Mouse (Mus musculus) heart, postnatal 14 days (tissue): ENCODE measurements around the gene Limch1. TPM values are rescaled to one million over a fixed set of nuclear protein-coding genes. Genes with fewer than 3 reads are reported as not detected.

ENCODE experiments used
- DNase-seq, 2 experiments: peaks; one replicate each; pipeline ENCODE4 v3.0.0; 2021 to 2022
- intact Hi-C: fragments of 180-260 bp; cut with DNase I; formaldehyde crosslinking; loops from one replicate; pipeline ENCODE4 v1.15.1; 2025
- microRNA-seq, 2 experiments: library from miRNA; unstranded; fragments of <30 nt; microRNA quantifications; one replicate each; pipeline ENCODE4 v1.2.0; 2021 to 2022
- total RNA-seq, 2 experiments: library from RNA; stranded (reverse); gene quantifications; 2 replicates each; pipeline ENCODE4 v1.2.3; 2021

Limch1 gene
- total RNA-seq, 2 experiments from 2014 or later: 189 to 196 TPM

DNA sequence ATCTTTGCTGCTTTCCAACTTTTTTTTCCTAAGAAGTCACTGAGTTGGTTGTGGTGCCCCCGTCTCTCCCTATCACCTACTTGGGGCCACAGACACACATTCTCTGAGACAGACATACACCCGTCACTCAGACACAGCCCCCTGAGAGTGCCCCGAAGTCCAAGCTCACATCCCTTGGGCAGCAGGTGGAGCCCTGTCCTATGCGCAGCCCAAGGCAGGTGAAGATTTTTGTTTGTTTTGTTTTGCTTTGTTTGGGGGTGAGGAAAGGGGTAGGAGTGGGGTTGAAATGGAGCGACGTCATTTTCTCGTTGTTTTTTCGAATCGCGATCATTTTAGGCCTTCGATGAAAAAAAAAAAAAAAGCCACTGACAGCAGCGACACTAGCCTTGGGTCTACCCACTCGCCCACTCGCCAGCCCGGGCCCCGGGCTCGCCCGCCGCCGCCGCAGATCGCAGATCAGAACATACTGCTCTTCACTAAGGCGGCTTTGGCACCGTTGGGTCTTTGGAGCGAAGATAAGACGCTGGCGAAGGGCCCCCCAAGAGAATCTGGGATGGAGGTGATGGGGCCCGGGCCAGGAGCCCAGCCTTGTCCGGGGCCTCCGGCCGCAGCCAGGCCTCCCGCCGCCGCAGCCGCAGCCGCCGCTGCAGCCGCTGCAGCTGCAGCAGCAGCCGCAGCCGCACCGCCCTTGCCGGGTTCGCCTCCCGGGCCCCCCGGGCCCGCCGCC lies 350.2 kb downstream of the Limch1 start:
- peak; percentile 5 to 8 for DNase-seq
- intact Hi-C loops: no loop called here

DNA sequence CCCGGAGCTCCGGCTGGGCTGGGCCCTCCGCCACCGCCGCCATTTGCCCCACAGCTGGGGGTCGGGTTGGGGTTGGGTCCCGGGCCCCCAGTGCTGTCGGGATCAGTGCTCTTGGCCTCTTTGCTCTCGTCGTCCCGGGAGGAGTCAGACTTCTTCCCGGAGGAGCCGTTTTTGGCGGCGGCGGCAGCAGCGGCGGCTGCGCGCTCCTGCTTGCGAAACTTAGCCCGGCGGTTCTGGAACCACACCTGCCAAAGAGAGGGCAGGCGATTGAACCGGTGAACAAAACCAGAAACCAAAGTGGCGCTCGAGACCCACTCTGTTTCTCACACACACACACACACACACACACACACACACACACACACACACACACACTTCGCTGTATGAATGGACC lies 350.7 kb downstream of the Limch1 start:
- peak; percentile 16 to 32 for DNase-seq
- intact Hi-C loops: no loop called here

DNA sequence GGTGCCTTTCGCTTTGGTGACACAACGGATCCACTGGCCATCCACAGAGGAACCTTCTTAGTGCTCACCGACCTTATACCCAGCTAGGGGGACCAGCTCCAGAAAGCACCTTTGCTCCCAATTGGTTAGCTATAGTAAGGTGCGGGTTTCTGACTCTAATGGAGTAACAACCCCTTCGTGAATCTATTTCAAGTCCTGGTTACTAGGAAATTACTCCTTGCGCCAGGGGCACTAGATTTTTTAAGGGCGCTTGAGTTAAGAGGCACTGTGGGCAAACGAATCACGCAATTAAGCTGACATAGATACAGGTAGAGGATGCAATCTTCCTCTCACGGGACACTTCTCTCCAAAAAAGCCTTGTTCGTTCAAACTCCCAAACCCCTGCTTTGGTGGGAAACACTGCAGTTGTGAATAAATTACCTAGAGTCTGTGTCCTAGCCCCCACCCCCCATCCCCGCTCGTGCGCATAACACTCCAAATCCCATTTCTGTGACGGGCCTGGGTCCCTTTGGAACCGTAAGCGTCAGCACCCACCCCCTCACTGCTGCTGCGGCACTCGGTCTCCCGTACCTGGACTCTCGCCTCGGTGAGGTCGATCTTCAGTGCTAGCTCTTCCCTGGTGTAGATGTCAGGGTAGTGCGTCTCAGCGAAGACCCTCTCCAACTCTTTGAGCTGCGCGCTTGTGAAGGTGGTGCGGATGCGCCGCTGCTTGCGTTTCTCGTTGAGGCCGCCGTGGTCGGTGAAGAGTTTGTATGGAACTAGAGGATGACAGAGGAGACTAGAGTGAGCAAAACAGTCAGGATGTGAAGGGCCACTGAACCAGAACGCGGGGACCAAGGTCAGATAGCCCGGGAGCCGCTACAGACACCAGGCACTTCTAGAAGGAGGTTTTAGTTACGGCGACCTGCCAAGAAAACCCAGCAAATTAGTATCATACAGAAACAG lies 351.8 kb downstream of the Limch1 start:
- peak; percentile 2 to 7 for DNase-seq
- intact Hi-C loops: loop anchor here (2.0 kb wide), 1 partner anchor 131 kb away; no protein-coding TSS in a partner anchor

DNA sequence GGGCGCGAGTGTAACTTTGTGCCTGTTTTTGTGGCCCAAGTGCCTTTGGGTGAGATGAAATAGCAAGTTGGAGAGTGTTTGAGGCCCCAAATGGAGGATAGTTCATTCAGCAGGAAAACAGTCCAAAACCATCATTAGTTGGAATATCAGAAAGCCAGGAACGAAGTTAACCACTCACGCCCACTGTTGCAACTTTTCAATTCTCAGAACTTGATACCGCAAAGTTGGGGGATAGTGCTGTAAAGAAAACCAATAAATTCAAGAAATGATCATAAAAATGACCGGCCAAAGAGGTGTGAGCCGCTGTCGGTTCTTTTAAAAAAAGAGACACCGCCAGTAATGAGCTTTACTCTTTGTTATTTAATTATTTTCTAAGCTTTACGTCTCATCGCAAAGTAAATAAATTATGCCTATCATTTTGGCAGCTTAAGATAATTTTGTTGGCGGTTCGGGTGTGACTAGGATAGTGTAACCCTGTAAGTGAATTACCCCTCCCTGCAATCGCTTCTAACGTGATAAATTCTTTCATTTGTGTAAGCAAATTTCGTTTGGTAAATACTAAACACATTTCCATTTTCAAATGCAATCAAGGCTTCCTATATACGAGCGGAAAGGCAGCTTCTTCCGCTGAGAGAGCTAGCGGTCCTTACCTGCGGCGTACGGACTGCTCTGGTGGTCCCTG lies 352.6 kb downstream of the Limch1 start:
- intact Hi-C loops: loop anchor here (2.0 kb wide), 1 partner anchor 131 kb away; no protein-coding TSS in a partner anchor
- peak in 1 of 2 experiments; percentile 4 for DNase-seq

DNA sequence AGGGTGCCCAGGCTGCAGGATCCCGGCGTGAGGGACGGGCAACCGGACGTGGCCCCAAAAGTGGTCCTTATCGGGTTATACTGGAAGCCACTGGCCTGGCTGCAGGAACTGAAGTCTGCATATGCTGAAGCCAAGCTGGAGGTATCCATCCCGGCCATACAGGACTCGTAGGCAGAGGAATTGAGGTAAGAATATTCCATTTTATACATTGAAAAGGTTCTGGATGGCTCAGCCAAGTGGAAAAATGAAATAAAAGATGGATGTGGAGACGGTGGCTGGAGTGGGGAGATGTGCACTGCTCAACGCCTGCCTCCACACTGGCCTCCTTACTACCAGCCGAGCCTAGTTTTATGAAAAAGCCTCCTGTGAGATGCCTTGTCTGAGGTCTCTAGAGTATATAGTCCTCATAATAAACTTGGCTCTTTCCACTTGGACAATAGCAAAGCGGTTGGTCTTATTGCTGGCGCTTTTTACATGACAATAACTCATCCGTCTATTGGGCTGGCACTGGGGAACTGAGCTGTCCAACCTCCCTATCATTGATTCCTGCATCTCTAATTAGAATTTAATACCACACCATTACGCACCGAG lies 353.2 kb downstream of the Limch1 start, which contains the start of gene Phox2b:
Phox2b (minus strand) TSS at position 569 of the 591 bp plus-strand sequence.
- intact Hi-C loops: loop anchor here (2.0 kb wide), 1 partner anchor 130 kb away; no protein-coding TSS in a partner anchor

DNA sequence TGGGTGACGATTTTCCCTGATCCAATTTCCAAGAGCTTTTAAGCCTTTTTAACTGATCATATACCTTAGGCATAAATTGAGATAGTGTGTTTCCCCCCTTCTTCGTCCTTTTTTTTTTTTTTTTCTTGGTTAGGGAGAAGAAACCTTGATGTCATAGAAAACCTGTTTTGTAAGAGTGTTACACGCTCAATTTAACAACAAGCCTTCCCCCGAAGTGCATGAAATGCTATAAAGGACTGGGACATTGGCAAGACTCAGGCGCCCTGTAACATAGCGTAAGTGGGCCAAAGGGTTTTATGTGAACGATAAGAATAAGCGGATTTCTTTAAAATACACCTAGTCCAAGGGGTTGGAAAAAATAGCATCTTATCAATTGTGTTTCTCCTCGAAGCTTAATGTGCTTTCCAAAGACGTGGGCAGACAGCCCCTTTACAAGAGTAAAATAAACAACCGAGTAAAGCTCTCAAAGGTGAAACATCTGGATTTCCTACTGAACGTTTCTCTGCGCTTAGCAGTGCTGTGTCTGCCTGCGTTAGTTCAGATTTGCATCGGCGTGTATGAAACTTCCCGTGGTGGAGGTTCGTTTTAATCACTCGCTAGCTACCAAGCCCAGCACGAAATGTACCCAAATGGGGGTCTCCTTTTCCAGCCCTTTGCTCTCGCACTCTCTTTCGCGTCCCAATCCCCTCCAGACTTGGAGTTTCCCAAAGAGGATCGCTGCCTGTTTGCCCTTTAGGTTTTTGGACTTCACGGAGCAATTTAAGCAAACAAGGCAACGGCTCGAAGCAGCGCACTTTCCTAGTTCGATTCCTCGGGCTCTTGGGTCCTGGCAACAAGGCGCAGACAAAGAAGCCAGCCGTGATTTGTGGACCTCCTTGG lies 354.0 kb downstream of the Limch1 start:
- intact Hi-C loops: loop anchor here (2.0 kb wide), 1 partner anchor 129 kb away; no protein-coding TSS in a partner anchor
- peak; percentile 10 to 11 for DNase-seq

More for the DNA sequence above, 353.2 kb downstream of the Limch1 start, which contains the start of gene Phox2b:
- DNase-seq: peak in 1 of 2 experiments; percentile 6

DNA sequence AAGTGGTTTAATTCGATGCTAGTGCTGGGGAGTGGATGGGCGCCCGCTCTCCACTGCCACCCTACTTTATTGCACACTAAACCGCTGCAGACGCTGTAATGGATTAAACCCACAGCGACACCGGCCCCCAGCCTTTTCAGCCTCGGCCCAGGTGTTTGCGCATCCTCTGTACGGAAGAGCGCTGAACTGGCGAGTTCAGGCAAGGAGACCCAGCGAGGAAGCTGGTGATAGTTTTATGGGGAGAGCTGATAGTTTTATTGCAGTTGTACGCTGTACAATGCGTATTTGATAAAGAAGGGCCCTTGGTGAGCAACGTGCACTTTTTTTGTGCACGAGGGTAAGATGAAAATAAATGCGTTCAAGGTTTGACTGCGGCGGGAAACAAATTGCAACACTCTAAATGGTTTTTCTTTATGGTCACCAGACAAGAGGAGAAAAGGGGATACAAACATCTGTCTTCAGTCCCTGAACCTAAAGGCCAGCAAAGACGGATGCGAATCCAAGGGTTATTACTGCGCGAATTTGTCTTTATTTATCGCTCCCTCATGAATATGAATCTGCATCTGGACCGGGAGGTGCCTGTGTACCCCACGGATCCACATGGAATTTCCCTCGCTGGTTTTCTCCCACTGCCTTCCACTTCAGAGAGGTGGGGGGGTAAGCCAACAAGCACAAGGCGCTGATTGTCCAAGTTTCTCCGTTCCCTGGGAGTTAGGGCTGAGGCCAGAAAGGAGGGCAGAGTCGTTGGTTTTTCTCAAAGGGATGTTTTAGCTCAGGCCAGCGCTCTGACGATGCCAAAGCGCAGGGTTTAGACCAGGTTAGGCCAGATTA lies 355.2 kb downstream of the Limch1 start:
- intact Hi-C loops: no loop called here
- DNase-seq: peak in 1 of 2 experiments; percentile 4

GRCm38 (mm10) chr5:67101395-67101760 lies 355.8 kb downstream of the Limch1 start:
- intact Hi-C loops: no loop called here
- no peak for DNase-seq

- intact Hi-C loops: no loop called here
Observed at GRCm38 (mm10) chr5:67101793-67102600, 356.4 kb downstream of the Limch1 start.

DNA sequence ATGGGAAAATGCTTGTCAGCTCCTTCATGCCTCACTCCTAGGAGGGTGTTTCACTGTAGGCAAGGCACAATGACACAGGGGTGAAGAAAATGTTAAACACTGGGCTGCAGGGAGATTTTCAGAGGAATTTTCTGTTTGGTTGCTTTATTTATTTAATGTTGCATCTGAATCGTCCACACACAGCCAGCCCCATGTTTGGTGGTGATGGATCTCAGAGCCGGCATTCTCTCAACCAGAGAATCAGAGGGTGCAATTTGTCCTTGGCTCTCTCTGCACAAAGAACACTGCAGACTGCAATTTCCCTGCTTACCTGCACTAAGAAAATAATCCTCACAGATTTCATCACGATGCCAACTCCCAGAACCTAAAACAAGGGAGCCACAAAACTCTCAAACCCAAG lies 357.4 kb downstream of the Limch1 start:
- intact Hi-C loops: no loop called here
- DNase-seq: no peak

More at GRCm38 (mm10) chr5:67101793-67102600, 356.4 kb downstream of the Limch1 start:
- DNase-seq: peak in 1 of 2 experiments; percentile 5

- intact Hi-C loops: no loop called here
- DNase-seq: no peak
Observed at GRCm38 (mm10) chr5:67106261-67106660, 360.6 kb downstream of the Limch1 start.

Small RNA genes lying within 50 kb of the gene (microRNA-seq; reads per million reads assigned to microRNA genes)
- gene Gm23841: 0 reads per million in 2 experiments

Other genes starting within 250 kb of the Limch1 start
- 10 to 100 TPM; 48.0 to 55.1 TPM for gene Apbb2, start 127.0 kb upstream of the Limch1 start, total RNA-seq
- gene Uchl1, start 69.7 kb upstream of the Limch1 start, total RNA-seq: 10 to 100 TPM; 13.8 to 14.1 TPM